Mouse (Mus musculus) cerebellum, adult (tissue): ENCODE results near the gene Gsg1l.

Experiments
- ATAC-seq: cut with Nextera tagmentation; 2 replicates; pipeline ENCODE4 v1.9.2; 2017; ENCODE audit warnings: mild to moderate bottlenecking, moderate library complexity, mixed read lengths; ENCODE audit not compliant: insufficient number of reproducible peaks, low FRiP score, low TSS enrichment

Gene Gsg1l

DNA sequence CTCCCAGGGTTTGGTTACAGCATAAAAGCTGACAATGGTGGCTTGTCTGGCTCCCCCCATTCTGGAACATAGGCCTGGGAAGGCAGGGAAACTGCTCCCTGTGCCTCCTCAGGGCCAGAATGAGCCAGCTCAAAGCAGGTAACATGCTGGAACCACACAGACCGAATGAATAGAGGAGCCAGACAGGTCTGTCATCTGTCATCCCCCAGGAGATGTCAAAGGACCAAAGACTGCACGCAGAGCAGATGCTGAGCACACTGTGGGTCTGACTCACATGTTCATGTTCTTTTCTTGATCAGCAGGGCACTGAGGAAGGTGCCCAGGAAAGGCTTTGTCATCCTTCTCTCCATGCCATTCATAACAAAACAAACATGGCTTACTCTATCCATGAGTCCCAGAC, 90.4 kb downstream of the Gsg1l start:
- no peak for ATAC-seq

- ATAC-seq = no peak
These were observed 92.2 kb downstream of the Gsg1l start for GRCm38 (mm10) chr7:125989969-125990368.

DNA sequence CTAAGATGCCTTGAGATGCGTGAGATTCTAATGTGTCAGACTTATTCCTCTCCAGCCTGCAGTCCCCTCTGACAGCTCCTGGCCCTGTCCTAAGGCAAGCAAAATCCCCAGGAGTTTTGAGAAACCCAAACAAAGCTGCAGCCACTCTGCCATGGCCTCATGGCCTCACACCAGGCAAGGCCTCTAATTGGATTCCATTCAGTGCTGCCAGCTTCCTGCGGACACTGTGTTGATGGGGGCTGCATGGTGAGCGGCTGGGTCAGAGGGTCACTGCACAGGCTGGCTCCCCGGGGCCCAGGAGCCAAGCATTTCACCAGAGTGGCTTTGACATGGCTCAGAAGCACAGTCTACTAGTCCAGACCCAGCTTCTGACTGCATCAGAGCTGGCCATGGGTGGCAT, 92.7 kb downstream of the Gsg1l start:
- no peak for ATAC-seq

DNA sequence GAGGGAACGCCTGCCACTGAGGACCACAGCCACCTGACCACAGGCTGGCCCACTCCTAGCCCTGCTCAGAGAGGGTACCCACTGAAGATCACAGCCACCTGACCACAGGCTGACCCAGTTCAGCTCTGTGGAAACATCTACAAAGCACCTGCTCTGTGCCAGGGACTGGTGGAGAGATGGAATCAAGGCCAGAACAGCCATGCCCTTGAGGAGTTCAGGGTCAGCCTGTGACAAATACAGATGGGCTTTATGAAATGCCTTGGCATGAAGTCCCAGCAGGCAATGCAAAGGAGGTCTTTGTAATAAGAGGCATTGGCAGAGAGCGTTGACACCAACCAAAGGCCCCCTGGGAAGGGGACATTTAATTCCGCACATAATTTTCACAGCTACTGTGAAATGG, 93.9 kb downstream of the Gsg1l start:
- ATAC-seq = no peak

GRCm38 (mm10) chr7:125987117-125987516, 95.1 kb downstream of the Gsg1l start:
- no peak for ATAC-seq

DNA sequence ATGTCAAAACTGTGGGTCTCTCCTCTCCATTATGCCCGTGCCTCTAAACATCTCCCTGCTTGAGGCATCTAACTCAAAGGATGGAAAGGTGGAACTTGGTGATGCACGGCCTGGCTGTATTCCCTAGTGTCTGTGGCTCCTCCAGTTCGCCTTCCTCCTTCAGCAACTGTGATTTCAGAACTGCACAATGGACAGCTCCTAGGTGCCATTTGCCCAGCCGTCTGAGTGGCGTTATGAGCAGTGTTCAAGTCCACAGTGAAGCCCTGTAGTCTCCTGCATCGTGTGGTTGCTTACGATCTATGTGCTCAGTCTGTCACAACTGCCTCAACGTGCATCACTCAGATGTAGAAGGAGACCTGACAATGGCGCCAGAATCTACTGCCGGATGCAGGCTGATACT, 96.6 kb downstream of the Gsg1l start:
- ATAC-seq = no peak

GRCm38 (mm10) chr7:125983902-125984841, 98.0 kb downstream of the Gsg1l start:
- no peak for ATAC-seq

DNA sequence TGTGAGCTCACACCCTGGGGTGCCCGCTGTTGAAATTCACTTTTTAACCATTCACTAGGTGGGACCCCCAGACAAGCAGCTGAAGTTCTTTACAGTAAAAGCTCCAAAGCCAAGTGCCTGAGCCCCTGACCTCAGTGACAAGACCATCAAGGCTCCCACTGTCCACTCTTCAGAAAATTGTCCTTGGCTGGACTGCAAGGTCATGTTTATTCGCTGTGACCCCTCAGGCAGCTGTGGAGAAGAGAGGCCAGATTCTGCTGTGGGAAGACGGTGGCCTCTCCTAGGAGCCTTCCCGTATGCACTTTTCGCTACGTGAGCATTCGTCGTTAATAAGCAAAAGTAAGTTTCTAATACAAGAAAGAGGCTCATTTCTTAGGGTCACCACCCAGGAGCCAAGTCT, 102.6 kb downstream of the Gsg1l start:
- no peak for ATAC-seq

- ATAC-seq = no peak
These were observed 105.5 kb downstream of the Gsg1l start for GRCm38 (mm10) chr7:125976695-125977094.

GRCm38 (mm10) chr7:125975414-125975813, 106.8 kb downstream of the Gsg1l start:
- no peak for ATAC-seq

- no peak for ATAC-seq
These were observed 108.3 kb downstream of the Gsg1l start for GRCm38 (mm10) chr7:125973874-125974273.

DNA sequence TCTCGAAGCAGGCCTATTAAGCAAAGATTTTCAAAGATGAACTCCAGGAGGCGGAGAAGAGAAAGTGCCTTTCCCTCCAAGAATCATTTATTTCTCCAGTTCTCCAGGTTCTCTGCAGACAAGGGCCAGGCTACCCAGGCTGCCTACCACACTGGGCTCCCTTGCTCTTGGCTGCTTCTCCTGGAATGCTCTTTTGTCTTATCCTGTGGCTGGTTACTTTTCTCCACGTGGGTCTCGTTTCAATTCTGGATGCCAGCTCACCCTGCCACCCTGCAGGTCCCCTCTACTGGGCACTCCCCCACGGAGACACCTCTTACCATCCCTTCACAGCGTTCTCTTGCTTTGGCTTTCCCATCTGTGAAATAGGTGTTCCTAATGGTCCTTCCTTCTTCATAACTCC, 109.4 kb downstream of the Gsg1l start:
- ATAC-seq = no peak

DNA sequence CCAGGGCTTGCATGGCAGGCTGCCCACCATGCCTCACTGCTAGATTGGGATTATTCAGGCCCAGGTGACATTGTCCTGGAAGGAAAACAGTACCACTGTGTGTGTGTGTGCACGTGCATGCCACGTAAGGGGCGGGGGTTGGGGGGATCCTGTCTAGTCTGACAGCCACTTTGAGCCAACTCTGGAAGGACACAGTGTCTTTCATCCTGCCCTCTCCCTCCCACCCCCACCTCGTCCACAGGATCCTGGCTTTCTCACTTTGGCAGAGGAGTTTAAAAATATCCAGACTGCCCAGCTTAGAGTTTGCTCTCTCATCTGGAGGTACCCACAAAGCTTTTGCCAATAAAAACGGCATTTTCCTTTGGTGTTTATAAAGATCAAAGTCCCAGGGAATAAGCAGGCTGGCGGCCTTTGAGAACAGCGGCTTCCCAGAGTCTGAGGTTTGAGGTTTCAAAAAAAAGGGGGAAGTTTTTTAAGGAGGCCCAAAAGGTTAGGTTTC, 110.0 kb downstream of the Gsg1l start:
- no peak for ATAC-seq

- no peak for ATAC-seq
These were observed 113.1 kb downstream of the Gsg1l start for GRCm38 (mm10) chr7:125969076-125969475.

DNA sequence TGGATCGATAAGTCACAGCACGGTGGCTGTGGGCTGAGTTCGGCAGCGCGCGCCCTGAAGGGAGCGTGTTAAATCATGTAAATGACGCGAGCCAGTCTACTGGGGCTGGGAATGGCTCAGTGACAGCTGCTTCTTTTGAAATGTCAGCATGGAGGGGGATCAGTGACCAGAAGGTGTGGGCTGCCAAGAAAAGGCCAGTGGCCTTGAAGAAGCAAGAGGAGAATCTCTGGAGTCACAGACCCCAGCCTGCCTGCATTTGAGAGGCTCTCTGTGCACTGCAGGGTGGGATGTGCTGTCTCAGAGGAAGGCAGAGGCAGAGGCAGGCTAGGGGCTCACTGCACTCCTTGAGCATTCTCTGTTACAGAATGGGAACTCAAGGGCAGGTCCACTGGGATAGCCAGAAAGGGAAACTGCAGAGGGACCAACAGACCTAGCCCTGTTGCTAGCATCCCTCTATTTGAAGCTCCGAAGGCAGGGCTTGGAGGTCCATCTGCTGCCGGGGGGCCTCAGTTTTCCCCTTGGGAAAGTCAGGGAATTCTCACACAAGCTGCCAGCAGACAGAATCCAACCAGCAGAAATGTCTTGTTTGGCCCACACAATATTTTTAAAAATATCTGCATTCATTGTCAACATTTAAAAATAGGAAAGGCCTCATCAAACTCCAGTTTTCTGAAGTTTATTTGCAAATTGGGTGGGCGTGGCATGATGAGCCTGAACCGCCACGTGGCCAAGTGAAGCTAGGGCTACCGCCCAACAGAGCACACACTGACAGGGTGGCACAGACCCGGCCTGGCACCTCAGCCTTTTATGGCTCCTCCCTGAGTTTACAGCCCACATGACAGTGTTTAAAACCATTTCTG, 115.6 kb downstream of the Gsg1l start:
- ATAC-seq = no peak

GRCm38 (mm10) chr7:125964087-125964607, 118.1 kb downstream of the Gsg1l start:
- no peak for ATAC-seq

DNA sequence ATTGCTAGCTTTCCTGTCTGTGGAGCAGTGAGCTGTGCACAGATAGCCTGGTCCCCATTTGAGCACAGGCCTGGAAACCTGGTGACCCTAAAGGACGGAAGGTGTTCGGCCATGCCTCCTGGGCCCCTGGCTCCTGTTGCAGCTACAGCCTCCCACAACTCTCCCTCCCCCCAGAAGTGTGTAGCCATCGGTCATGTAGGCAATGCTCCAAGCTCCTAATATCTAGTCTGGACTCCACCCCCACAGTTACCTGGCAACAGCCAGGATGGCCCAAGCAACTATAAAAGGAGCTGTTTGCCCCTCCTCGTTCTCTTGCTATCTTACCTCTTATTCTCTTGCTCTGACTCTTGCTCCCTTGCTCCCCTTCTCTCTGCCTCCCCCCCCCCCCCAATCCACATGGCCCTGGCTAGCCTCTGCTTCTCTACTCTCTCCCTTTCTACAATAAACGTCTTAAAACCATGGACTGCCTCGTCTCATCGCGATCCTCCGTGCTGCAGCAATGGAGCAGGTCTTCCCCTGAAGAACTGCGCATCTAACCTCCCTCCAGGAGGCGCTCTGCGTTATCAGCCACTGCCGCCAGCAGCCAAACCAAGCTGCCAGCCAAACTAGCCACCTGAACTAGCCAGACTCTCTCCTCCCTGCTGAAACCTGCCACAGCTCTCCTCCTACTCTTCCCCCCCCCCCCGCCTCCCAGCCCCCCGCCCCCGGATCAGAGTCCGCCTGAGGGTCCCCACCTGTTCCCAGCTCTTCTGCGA, 122.7 kb downstream of the Gsg1l start:
- no peak for ATAC-seq

- ATAC-seq = no peak
These were observed 123.4 kb downstream of the Gsg1l start for GRCm38 (mm10) chr7:125958856-125959255.

DNA sequence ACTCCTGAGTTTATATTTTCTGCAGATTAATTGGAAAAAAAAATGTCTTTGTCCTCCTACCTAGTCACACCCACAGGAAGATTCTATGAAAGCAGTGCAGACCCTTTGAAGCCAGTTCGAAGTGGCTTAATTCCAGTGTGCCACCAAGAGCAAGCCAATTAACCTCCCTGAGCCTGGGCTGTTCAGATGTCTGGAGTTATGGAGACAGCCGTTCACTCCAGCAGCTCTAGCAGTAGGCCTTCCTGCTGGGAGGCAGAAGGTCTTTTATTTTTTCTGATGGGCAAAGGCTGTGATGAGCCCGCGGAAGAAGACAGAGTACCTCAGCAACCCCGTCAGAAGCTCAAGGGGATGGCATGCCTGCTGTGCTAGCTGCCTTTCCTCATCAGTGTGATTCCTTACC, 127.2 kb downstream of the Gsg1l start:
- ATAC-seq = no peak

- no peak for ATAC-seq
These were observed 127.8 kb downstream of the Gsg1l start for GRCm38 (mm10) chr7:125954356-125954878.
